Mouse (Mus musculus): ENCODE results near the gene Golim4. TPM values are rescaled to one million over a fixed set of nuclear protein-coding genes. Genes with fewer than 3 reads are reported as not detected.
A peak's percentile ranks its signal among the peaks of the same experiment; 100 is the strongest.

Gene Golim4
- total RNA-seq, 2 experiments from 2014 or later: 19.2 to 19.5 TPM

DNA sequence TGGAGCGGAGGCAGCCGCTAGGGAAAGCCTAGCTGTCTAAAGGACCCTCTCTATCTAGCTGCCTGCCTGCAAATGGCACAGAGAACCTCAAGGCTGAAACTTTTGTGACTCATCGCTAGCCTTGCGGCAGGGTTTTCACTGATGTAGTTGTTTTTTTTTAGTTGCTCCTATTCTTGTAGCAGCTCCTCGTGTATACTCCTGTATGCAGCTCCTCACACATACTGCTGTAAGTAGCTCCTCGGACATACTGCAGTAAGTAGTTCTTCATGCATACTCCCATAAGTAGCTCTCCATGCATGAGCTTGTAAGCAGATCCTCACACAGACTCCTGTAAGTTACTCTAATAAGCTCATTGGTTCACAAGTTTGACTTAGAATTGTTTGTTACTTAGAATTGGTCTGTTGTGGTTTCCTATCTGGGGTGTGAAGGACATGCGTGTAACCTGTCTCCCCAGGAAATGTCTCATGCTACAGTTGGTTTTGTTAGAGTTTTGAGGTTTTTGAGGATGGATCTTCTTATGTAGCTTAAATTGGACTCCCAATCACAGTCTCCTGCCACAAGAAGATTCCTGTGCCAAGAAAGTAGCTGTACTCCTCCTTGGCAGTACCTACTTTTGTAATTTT lies 26.7 kb downstream of the Golim4 start:
- no peak for DNase-seq
- intact Hi-C loops (cut with DNase I): no loop called here

DNA sequence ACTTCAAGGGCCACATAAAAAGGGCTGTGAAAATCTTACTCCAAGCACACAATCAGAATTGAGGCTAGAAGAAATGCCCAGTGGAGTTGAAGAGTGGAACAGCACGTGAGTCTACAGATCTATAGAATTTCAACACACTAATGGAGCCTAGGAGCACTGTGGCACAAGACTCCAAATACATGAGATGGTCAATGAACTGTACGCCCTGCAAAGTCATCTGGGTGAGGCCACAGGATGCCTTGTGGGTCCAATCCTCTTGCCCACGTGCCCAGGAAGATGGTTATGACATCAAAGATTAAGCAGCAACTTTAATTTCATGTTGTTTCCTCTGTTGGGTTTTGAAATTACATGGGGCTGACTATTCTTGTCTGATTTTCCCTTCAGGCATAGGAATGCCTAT lies 30.4 kb downstream of the Golim4 start:
- intact Hi-C loops (cut with DNase I): no loop called here
- no peak for DNase-seq

DNA sequence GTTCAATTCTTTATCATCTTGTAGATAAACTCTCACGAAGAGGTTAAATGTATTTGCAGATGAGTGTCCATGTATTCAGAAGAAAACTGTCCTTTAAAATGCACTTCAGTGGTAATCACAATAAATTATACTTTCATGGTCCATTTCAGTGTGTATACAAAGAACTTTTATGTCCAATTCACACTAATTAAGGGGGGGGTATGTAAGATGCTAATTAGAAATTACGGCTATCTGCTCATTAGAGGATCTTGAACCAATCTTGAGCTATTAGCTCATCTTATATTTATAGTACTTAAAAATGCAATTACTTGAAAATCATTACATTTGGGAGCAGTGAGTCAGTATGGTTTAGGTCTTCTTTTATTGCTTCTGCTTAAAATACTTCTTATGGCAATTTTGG lies 31.6 kb downstream of the Golim4 start:
- DNase-seq: no peak
- intact Hi-C loops (cut with DNase I): no loop called here

DNA sequence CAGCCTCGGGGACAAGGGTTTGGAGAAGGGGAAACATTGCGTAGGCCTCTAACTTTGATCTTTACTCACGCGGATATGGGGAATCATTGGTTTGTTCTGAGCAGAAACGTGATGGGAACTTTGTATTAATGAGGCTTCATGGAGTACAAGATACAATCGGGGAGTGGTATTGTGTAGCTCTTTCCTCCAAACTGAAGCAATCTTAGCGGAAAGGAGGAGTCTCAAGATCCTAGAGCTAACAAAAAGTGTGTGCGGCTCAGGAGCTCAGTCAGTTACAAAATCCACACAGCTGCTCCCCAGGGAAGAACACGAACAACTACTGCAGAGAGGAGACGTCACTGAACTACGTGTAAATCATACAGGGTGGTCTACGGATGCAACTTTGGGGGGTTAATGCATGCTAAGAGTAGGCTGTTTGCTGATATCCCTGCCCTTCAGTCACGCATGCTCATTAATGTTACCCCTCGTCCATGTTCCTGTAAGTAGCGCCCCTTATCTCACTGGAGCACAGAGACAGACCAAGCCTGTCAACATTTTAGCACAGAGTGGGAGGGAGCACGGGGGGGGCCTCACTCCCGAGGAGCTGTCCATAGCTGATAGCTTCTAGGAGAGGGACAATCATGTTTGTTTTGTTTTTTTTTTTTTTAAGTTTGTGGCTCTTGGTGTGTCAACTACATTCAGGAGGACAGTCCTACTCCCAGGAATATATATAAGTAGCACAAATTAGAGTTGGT lies 38.8 kb downstream of the Golim4 start:
- DNase-seq: peak in 1 of 2 experiments; percentile 4
- intact Hi-C loops (cut with DNase I): no loop called here

DNA sequence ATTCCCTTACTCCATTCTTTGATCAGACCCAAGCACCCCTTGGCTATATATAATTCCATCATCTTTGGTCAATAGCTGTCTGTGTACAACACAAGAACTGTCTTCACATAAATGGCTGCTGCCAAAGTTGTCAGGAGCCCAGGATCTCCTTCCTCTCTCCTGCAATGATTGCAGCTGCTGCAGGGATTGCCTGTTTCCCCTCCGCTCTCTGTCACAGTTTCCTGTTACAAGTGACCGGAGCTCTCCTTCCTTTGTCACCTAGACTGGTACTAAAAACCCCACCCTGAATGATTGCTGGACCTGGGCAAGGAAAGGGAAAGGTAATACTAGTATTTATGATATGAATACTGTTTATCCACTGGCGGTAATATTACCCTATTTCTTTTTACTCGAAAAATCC lies 44.0 kb downstream of the Golim4 start:
- no peak for DNase-seq
- intact Hi-C loops (cut with DNase I): loop anchor here (2.0 to 5.0 kb wide), 2 partner anchors 44 to 65 kb away; partner anchors contain the start of gene Golim4

DNA sequence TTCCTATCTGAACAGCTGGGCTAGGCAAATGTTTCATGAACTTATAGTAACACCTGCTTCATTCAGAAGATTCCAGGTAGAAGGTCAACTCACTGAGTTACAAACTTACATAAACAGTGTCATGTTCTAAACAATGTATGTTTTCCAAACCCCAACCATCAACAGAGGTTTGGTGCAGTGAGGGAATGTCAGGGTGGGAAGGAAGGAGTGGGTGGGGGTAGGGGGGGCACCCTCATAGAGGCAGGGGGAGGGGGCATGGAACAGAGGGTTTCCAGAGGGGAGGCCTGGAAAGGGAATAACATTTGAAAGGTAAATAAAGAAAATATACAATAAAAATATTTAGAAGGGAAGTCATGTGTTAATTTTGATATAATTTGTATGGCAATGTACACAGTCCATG lies 46.0 kb downstream of the Golim4 start:
- intact Hi-C loops (cut with DNase I): loop anchor here (1.0 to 5.0 kb wide), 2 partner anchors 67 to 91 kb away; no protein-coding TSS in a partner anchor

DNA sequence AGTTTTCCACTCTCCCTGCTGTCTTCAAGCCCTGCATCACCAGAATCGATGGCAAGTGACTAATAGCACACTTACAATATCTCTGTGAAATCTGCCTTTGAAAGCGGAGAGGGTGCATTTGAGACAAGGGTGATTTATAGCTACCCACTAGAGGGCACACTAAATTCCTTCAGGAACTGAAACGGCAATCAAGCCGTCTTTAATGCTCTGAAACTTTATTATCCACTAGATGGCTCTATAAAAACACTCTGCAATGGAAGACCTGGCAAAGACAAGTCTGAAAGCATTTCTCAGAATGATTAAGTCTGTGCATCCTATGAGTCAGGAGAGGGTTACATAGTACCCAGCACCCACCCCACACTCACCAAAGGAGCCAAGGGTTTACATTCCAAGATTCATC lies 46.5 kb downstream of the Golim4 start:
- DNase-seq: peak in 1 of 2 experiments; percentile 10
- intact Hi-C loops (cut with DNase I): loop anchor here (1.0 to 5.0 kb wide), 2 partner anchors 67 to 91 kb away; no protein-coding TSS in a partner anchor

More for the DNA sequence above, 46.0 kb downstream of the Golim4 start:
- DNase-seq: no peak

DNA sequence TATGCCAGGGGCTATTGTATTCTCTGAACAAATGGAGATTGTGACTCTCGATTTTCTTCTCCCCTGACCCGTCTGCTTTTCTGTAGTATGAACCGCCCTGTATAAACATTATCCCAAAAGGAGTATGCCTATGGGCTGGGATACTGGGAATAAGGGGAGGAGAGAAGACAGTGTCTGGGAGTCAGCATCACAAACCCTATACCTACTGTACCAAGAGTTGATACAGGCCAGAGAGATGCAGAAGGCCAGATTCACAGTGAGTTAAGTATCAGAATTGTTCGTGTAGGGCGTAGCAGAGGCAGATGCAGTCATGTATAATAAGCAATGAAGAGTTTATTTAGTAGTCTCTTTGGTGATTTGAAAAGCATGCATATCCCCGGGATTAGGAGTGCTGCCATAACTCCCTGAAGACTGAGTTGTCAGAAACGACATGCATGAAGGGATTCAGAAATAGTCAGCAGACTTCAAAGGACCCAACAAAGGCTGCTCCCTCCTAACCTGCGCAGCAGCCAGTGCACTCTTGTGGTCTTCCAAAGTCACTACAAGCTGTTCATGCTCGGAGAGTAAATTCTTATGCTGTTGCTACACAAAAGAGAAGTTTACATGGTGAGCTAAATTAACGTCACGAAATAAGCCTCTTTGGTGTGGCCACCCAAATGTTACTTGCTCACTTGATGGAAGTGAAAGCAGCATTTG lies 54.7 kb downstream of the Golim4 start:
- intact Hi-C loops (cut with DNase I): no loop called here
- no peak for DNase-seq

DNA sequence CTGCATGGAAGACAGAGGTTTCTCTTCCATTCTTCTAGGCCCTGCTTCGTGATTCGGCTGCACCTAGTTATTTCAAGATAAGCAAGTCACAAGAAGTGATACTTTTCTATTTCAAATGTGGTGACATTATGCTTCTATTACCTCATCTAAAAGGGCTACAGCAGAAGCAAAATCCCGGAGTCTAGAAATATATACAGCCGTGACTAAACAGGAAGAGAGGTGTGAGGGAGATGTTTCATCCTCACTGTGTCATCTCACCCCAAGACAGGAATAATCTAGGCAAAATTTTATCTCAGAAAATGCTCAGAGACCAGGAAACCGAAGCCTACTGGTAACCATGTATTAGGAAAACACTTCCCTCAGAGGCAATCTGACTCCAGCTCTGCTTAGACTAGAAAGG lies 61.7 kb downstream of the Golim4 start:
- intact Hi-C loops (cut with DNase I): no loop called here
- no peak for DNase-seq

- no peak for DNase-seq
- intact Hi-C loops (cut with DNase I): no loop called here
Measured at GRCm38 (mm10) chr3:75891581-75891980, 65.2 kb downstream of the Golim4 start.

- intact Hi-C loops (cut with DNase I): no loop called here
- no peak for DNase-seq
Measured at GRCm38 (mm10) chr3:75889323-75889722, 67.4 kb downstream of the Golim4 start.

DNA sequence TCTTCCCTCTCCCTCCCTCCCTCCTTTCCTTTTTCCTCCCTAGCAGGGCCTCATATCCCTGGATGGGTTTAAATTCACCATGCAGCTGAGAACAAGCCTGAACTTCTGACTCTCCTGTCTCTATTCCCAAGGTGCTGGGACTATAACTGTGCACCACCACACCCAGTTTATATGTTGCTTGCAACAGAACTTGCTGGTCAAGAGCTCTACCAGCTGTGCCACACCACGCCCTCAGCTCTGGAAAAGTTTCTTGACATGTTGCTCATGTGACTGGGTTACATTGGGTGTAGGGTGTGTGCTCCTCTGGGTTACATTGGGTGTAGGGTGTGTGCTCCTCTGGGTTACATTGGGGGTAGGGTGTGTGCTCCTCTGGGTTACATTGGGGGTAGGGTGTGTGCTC lies 75.2 kb downstream of the Golim4 start:
- intact Hi-C loops (cut with DNase I): no loop called here
- DNase-seq: no peak

DNA sequence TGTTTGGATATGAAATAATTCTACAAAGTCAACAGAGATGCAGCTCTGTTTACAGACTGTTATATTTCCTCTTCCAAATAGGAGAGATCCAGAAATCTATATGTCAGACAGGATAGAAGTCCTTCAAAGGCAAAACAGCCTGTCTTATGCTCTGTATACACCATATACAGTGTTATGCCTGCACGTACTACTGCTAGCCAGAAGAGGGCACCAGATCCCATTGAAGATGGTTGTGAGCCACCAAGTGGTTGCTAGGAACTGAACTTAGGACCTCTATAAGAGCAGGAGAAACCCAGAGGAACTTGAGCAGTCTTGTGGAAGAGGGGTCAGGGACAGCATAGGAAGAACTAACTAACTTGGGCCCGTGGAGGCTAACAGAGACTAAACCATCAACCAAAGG lies 77.5 kb downstream of the Golim4 start:
- intact Hi-C loops (cut with DNase I): no loop called here
- DNase-seq: no peak

DNA sequence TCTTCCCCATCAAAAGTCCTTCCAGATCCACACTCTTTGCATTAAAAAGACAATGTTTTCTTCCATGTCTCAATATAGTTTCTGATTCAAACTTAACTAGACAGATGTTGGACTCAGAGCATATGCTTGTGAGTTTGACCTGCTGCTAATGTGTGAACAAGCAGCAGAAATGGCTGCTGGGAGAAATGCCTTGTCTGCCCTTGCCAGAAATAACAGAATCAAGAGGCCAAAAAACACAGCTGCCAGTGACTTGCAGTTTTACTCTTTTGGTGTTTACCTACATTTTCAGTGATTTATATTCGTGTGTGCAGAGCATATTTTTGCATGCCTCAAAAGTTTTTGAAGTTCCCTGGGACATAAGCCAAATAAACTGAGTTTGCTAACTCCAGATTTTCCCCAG lies 87.9 kb downstream of the Golim4 start:
- intact Hi-C loops (cut with DNase I): no loop called here
- peak; percentile 24 to 27 for DNase-seq

- no peak for DNase-seq
- intact Hi-C loops (cut with DNase I): no loop called here
Measured at GRCm38 (mm10) chr3:75864203-75864602, 92.5 kb downstream of the Golim4 start.

- DNase-seq: peak; percentile 11 to 65
- intact Hi-C loops (cut with DNase I): no loop called here
Measured at GRCm38 (mm10) chr3:75861677-75862076, 95.1 kb downstream of the Golim4 start.

DNA sequence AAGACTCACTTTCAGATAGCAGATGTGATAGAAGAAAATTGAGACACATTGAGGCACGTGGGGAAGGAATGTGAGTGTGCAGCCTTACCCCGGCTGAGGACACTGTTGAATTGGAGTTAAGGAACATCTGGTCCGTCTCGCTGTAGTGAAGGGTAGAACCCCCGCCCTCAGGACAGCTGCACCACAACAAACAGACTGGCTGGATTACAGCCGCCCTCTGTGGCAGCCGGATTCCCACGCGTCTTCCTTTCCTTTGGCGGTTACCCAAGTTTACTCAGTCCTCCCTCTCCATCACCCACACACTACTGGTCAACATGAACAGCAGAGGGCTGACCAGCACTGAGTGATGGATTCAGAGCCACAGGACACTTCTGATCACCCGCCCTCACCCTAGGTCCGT lies 96.0 kb downstream of the Golim4 start:
- peak; percentile 46 to 49 for DNase-seq
- intact Hi-C loops (cut with DNase I): no loop called here

DNA sequence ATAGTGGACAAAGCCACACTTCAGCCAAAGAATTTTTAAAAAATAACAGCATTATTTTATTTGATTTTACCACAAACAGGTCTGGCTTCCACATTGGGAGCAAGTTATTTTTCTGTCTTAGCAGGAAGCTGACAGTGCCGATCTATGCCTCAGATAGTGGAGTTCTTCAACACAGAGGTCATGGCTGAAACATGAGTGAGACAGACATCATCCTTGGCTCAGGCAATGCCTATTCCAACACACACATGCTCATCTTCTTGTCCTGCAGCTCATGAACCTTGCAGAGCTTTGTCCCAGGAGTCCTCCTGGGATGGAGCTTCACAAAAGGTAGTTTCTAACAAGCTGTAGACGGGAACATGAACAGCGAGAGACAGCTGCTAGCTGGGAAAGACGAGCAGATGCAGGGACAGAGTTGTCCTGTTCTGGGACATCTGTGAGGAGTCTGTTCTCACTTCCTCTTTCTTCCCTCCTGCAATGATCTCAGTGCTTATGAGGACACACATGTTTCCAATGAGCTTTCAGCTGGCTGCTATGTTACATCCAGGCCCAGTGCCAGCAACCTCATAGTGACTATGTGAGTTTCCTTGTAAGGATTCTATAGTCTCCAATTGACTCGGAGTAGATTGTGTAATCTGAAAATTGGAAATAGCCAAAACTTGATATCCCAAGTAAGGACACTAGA lies 121.3 kb downstream of the Golim4 start:
- intact Hi-C loops (cut with DNase I): no loop called here

DNA sequence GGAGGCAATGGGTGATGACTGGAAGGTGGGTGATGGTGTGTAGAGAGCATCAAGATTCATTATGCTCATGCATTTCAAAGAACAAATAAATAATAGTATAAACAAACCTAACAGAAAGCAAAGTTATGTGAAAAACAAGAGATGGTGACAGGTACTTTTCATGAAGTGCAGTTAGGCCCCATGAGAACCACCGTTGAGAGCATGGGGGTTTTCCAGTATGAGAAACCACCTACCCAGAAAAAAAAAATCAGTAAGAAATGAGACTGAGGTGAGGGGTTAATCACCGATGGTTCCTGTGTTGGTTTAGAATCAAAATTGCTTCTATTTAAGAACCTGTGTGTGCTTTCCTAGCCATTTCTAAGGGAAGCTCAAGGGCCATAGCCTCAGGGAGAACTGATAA lies 121.9 kb downstream of the Golim4 start:
- no peak for DNase-seq
- intact Hi-C loops (cut with DNase I): no loop called here

More for the DNA sequence above, 121.3 kb downstream of the Golim4 start:
- DNase-seq: peak; percentile 25 to 31
